In the genomic region with DNA sequence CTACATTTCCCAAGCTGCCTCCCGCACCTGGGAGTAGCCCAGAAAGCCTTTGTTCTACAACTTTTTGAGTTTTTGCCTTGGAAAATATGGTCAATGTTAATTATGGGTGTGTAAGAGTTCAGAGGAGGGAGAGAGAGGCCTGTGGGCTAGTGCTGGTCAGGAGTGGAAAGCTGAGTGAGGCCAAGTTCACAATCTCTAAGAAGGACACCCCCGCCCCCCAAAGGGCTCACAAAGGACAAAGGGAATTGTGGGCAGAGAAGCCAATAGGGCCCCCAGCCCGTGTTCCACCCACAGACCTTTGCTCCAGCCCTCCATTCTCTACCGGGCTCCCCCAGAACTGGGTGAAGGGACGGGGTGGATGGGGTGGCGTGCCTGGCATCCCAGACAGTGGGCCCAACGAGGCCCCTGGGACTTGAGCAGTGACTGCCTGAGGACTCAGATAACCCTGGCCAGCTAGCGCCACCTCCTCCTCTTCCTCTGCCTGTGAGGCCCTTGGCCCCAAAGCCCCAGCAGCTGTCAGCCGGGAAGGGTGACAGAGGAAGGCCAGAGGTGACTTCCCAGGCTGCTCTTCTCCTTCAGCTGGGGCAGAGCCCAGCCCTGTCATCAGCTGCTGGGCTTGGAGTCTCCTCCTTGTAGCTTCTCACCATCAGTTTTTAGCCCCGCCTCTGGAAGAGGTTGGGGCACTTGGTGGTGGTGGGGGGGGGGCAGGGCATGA, we compare ENCODE assay signal across 8 mouse cellular contexts. TPM values are rescaled to one million over a fixed set of nuclear protein-coding genes. Genes with fewer than 3 reads are reported as not detected.
DNase-seq lines count a peak whose midpoint lies in the region; ATAC-seq lines count a peak whose summit lies in the region.

No protein-coding gene starts in this region.

- H3K36me3 ChIP-seq in kidney, embryonic 15.5 days: no peaks in the 10 kb centered on the region

- WGBS in kidney, embryonic 15.5 days: 26% methylated on average over 10 of the region's 10 CpGs

- ATAC-seq in kidney, embryonic 15.5 days (replicated peaks; ENCODE audit: low FRiP score): peak; percentile 42

- peak overlapping the region; percentile 32 for H3K4me2 ChIP-seq in kidney, embryonic 15.5 days

- no peaks in the 10 kb centered on the region for H3K9me3 ChIP-seq in kidney, embryonic 15.5 days (replicated peaks)

- peak; percentile 62 for DNase-seq in urinary bladder, postnatal 14 days (ENCODE audit: low spot score)
- no peak for DNase-seq in urinary bladder, adult 2 months (ENCODE audit: low spot score)
- peak; percentile 93 for DNase-seq in heart, adult 9 months (ENCODE audit: low spot score in 2 of 2)
- DNase-seq in lung, postnatal 25 days (ENCODE audit: low spot score): peak; percentile 59
- no peak for DNase-seq in c-Kit-positive CD71-positive TER-119-positive erythroid progenitor cells, embryonic 14.5 days (ENCODE audit: low spot score)
- no peak for DNase-seq in frontal cortex, postnatal 14 days (ENCODE audit: low spot score in 2 of 2)
- no peak for DNase-seq in layer of hippocampus, adult 11-12 months (ENCODE audit: low spot score)

- no peak overlapping the region for H3K9ac ChIP-seq in kidney, embryonic 15.5 days

- no peak overlapping the region for H3K4me3 ChIP-seq in kidney, embryonic 15.5 days (replicated peaks)

- no peaks in the 10 kb centered on the region for H3K27me3 ChIP-seq in kidney, embryonic 15.5 days

- peak overlapping the region; percentile 92 for H3K27ac ChIP-seq in kidney, embryonic 15.5 days

- H3K4me1 ChIP-seq in kidney, embryonic 15.5 days: peaks cover 81% of the 10 kb centered on the region

RNA-seq across cellular contexts. Expression of gene Hspg2, which starts 18.9 kb away (rescaled TPM):
- polyA plus RNA-seq in urinary bladder, adult 2 months (2012; rRNA removed): 35.5 and 115 TPM in 2 replicates
- 34.2 and 35.7 TPM in 2 replicates for polyA plus RNA-seq in kidney, embryonic 15.5 days (2015; fragmentation: Nextera tagmentation; extraction: Ambion mirVana)

RNA-seq across cellular contexts. Expression of gene 1700013G24Rik, which starts 34.4 kb away (rescaled TPM):
- not detected in 2 replicates for polyA plus RNA-seq in urinary bladder, adult 2 months (2012; rRNA removed)
- not detected in 2 replicates for polyA plus RNA-seq in kidney, embryonic 15.5 days (2015; fragmentation: Nextera tagmentation; extraction: Ambion mirVana)

RNA-seq across cellular contexts. Expression of gene Cela3b, which starts 57.1 kb away (rescaled TPM):
- 0.34 TPM in 1 of 2 replicates, not detected in the other for polyA plus RNA-seq in urinary bladder, adult 2 months (2012; rRNA removed)
- polyA plus RNA-seq in kidney, embryonic 15.5 days (2015; fragmentation: Nextera tagmentation; extraction: Ambion mirVana): not detected in 2 replicates

Comparison
In these comparisons a context has a peak if more than half of its experiments do, and no peak if none do; other contexts are left out.
1. DNase-seq: peak in urinary bladder, postnatal 14 days (single experiment), heart, adult 9 months (2 of 2) and lung, postnatal 25 days (single experiment); none in urinary bladder, adult 2 months (single experiment), c-Kit-positive CD71-positive TER-119-positive erythroid progenitor cells, embryonic 14.5 days (single experiment), frontal cortex, postnatal 14 days (0 of 2) and layer of hippocampus, adult 11-12 months (single experiment).